Mouse (Mus musculus) hindbrain, embryonic 10.5 days (tissue): ENCODE results near the gene Haghl. TPM values are rescaled to one million over a fixed set of nuclear protein-coding genes. Genes with fewer than 3 reads are reported as not detected.

Experiments used
- DNase-seq: peaks from one replicate; pipeline ENCODE4 v3.0.0-alpha.2; 2017; ENCODE audit warnings: low spot score
- H3K27ac ChIP-seq: fragments of 300-500 bp; sonication (generic); 2 replicates; pipeline ENCODE4 v1.5.1; 2016; ENCODE audit warnings: mild to moderate bottlenecking, moderate library complexity
- H3K27me3 ChIP-seq: fragments of 300-500 bp; sonication (generic); 2 replicates; pipeline ENCODE4 v1.6.1; 2016; ENCODE audit warnings: mild to moderate bottlenecking; ENCODE audit not compliant: poor library complexity, insufficient read depth, severe bottlenecking
- H3K36me3 ChIP-seq: fragments of 300-500 bp; sonication (generic); 2 replicates; pipeline ENCODE4 v1.6.1; 2016; ENCODE audit warnings: mild to moderate bottlenecking, moderate library complexity
- H3K4me1 ChIP-seq: fragments of 300-500 bp; sonication (generic); replicated peaks from 2 replicates; pipeline ENCODE4 v1.6.1; 2016; ENCODE audit warnings: mild to moderate bottlenecking
- H3K4me3 ChIP-seq: fragments of 300-500 bp; sonication (generic); 2 replicates; pipeline ENCODE4 v1.5.1; 2016; ENCODE audit warnings: mild to moderate bottlenecking, moderate library complexity
- H3K9me3 ChIP-seq: fragments of 300-500 bp; sonication (generic); 2 replicates; pipeline ENCODE4 v1.6.1; 2016; ENCODE audit warnings: mild to moderate bottlenecking, moderate library complexity
- WGBS: fragments of 180-500 bp; shearing (Covaris S2); methylation state at CpG from one replicate; pipeline ENCODE4 v1.1.7; 2016; 5-methylcytosine and 5-hydroxymethylcytosine counted together
- polyA plus RNA-seq: library from polyadenylated mRNA; unstranded; fragments of >200 nt; fragmentation: Nextera tagmentation; extraction: Ambion mirVana; gene quantifications from 2 replicates; pipeline ENCODE4 v1.2.1, GENCODE M21; 2016

Gene Haghl
- polyA plus RNA-seq, 1 experiment from 2014 or later, result 88.5 TPM

GRCm38 (mm10) chr17:25791843-25792527 lies 6.5 kb upstream of the Haghl start:
- peaks cover 67% of the 10 kb centered on the region for H3K4me1 ChIP-seq

GRCm38 (mm10) chr17:25791320-25791842 lies 5.9 kb upstream of the Haghl start:
- Histone ChIP-seq H3K27ac (peak overlapping the region; percentile 95), H3K27me3 (no peaks in the 10 kb centered on the region), H3K9me3 (no peaks in the 10 kb centered on the region), H3K4me1 (peaks cover 62% of the 10 kb centered on the region), H3K36me3 (peaks cover 66% of the 10 kb centered on the region), H3K4me3 (peak overlapping the region; percentile 86)
- peak; percentile 45 for DNase-seq
- 31% methylated on average over 19 of the region's 19 CpGs for WGBS

More at GRCm38 (mm10) chr17:25791843-25792527, 6.5 kb upstream of the Haghl start:
- H3K4me3 ChIP-seq, result peak overlapping the region; percentile 86
- under 1% methylated on average over 45 of the region's 45 CpGs for WGBS
- DNase-seq, result peak; percentile 86
- peak overlapping the region; percentile 95 for H3K27ac ChIP-seq
- no peaks in the 10 kb centered on the region for H3K9me3 ChIP-seq
- peaks cover 61% of the 10 kb centered on the region for H3K36me3 ChIP-seq
- H3K27me3 ChIP-seq, result no peaks in the 10 kb centered on the region

- 0 out of 2 replicates have a peak overlapping the region, but pooled peaks have one; percentile 1 for H3K4me3 ChIP-seq
- H3K4me1 ChIP-seq, result peaks cover 53% of the 10 kb centered on the region
- no peaks in the 10 kb centered on the region for H3K9me3 ChIP-seq
- no peaks in the 10 kb centered on the region for H3K27me3 ChIP-seq
- 91% methylated on average over 9 of the region's 9 CpGs for WGBS
- H3K27ac ChIP-seq, result no peak overlapping the region
- DNase-seq, result no peak
- peaks cover 65% of the 10 kb centered on the region for H3K36me3 ChIP-seq
Measured at GRCm38 (mm10) chr17:25786781-25787504, 1.5 kb upstream of the Haghl start.

GRCm38 (mm10) chr17:25786280-25786679 lies 807 bp upstream of the Haghl start, which contains the start of gene Ccdc78:
Gene Ccdc78, plus strand, starts transcription at chr17:25786580.
- Histone ChIP-seq H3K9me3 (no peaks in the 10 kb centered on the region), H3K4me3 (peak within 1 kb of the TSS; percentile 75), H3K27ac (peak within 1 kb of the TSS; percentile 97), H3K27me3 (no peaks in the 10 kb centered on the region), H3K36me3 (peaks cover 72% of the 10 kb centered on the region), H3K4me1 (peaks cover 49% of the 10 kb centered on the region)
- WGBS, result 87% methylated on average over 3 of the region's 3 CpGs
- DNase-seq, result no peak

GRCm38 (mm10) chr17:25783861-25784574 lies 1.5 kb downstream of the Haghl start:
- Histone ChIP-seq H3K9me3 (no peaks in the 10 kb centered on the region), H3K36me3 (peaks cover 75% of the 10 kb centered on the region), H3K27ac (peak overlapping the region; percentile 97), H3K4me3 (peak overlapping the region; percentile 75), H3K27me3 (no peaks in the 10 kb centered on the region), H3K4me1 (peaks cover 39% of the 10 kb centered on the region)
- 87% methylated on average over 15 of the region's 15 CpGs for WGBS
- DNase-seq, result no peak

- Histone ChIP-seq H3K27me3 (no peaks in the 10 kb centered on the region), H3K36me3 (peaks cover 66% of the 10 kb centered on the region), H3K4me3 (peak overlapping the region; percentile 5; the same call in 1 of the 2 replicates), H3K9me3 (no peaks in the 10 kb centered on the region), H3K4me1 (peaks cover 39% of the 10 kb centered on the region), H3K27ac (no peak overlapping the region)
- DNase-seq, result no peak
- 87% methylated on average over 7 of the region's 7 CpGs for WGBS
Measured at GRCm38 (mm10) chr17:25783086-25783485, 2.4 kb downstream of the Haghl start.

- no peak for DNase-seq
- H3K9me3 ChIP-seq, result no peaks in the 10 kb centered on the region
- no peaks in the 10 kb centered on the region for H3K27me3 ChIP-seq
- WGBS, result 88% methylated on average over 6 of the region's 6 CpGs
- H3K4me1 ChIP-seq, result peaks cover 37% of the 10 kb centered on the region
- H3K36me3 ChIP-seq, result peaks cover 60% of the 10 kb centered on the region
- H3K4me3 ChIP-seq, result no peak overlapping the region
- H3K27ac ChIP-seq, result no peak overlapping the region
Measured at GRCm38 (mm10) chr17:25781339-25781738, 4.1 kb downstream of the Haghl start.

- Histone ChIP-seq H3K4me1 (peaks cover 32% of the 10 kb centered on the region), H3K9me3 (no peaks in the 10 kb centered on the region), H3K27me3 (no peaks in the 10 kb centered on the region), H3K36me3 (peaks cover 45% of the 10 kb centered on the region), H3K4me3 (no peak overlapping the region), H3K27ac (no peak overlapping the region)
- no peak for DNase-seq
- WGBS, result 91% methylated on average over 5 of the region's 5 CpGs
Measured at GRCm38 (mm10) chr17:25777948-25778347, 7.5 kb downstream of the Haghl start.

- DNase-seq, result no peak
- peak overlapping the region; percentile 68; the same call in 1 of the 2 replicates for H3K4me3 ChIP-seq
- H3K9me3 ChIP-seq, result no peaks in the 10 kb centered on the region
- 84% methylated on average over 10 of the region's 10 CpGs for WGBS
- peaks cover 20% of the 10 kb centered on the region for H3K36me3 ChIP-seq
- no peaks in the 10 kb centered on the region for H3K27me3 ChIP-seq
- peaks cover 25% of the 10 kb centered on the region for H3K4me1 ChIP-seq
- H3K27ac ChIP-seq, result no peak overlapping the region
Measured at GRCm38 (mm10) chr17:25775318-25776062, 10.0 kb downstream of the Haghl start.

GRCm38 (mm10) chr17:25773549-25774120 lies 11.8 kb downstream of the Haghl start, which contains the start of gene Narfl:
Gene Narfl, plus strand, starts transcription at chr17:25773776.
- Histone ChIP-seq H3K9me3 (no peaks in the 10 kb centered on the region), H3K27me3 (peaks cover 11% of the 10 kb centered on the region; the same call in 1 of the 2 replicates), H3K4me1 (peaks cover 25% of the 10 kb centered on the region), H3K27ac (peak within 1 kb of the TSS; percentile 83), H3K36me3 (peaks cover 10% of the 10 kb centered on the region), H3K4me3 (peak within 1 kb of the TSS; percentile 68)
- under 1% methylated on average over 37 of the region's 37 CpGs for WGBS
- DNase-seq, result peak; percentile 99

- no peaks in the 10 kb centered on the region for H3K9me3 ChIP-seq
- no peak overlapping the region for H3K27ac ChIP-seq
- H3K27me3 ChIP-seq, result peaks cover 33% of the 10 kb centered on the region; the same call in 1 of the 2 replicates
- no peaks in the 10 kb centered on the region for H3K36me3 ChIP-seq
- no peak overlapping the region for H3K4me3 ChIP-seq
- DNase-seq, result no peak
- 62% methylated on average over 9 of the region's 9 CpGs for WGBS
- peaks cover 10% of the 10 kb centered on the region for H3K4me1 ChIP-seq
Measured at GRCm38 (mm10) chr17:25769331-25769730, 16.1 kb downstream of the Haghl start.
